Mouse (Mus musculus) gastrocnemius, postnatal 36 days (tissue): ENCODE measurements around the gene Hrasls. TPM values are rescaled to one million over a fixed set of nuclear protein-coding genes. Genes with fewer than 3 reads are reported as not detected.

Source experiments
- DNase-seq, 2 experiments: peaks; one replicate each; pipeline ENCODE4 v3.0.0; 2022
- intact Hi-C: fragments of 180-260 bp; cut with DNase I; formaldehyde crosslinking; loops from one replicate; pipeline ENCODE4 v1.15.1; 2025
- long read RNA-seq, 2 experiments: library from polyadenylated mRNA; stranded (forward); transcript quantifications; one replicate each; pipeline ENCODE4 v2.0.0; 2021
- total RNA-seq, 2 experiments: library from RNA; stranded (reverse); gene quantifications; 2 replicates each; pipeline ENCODE4 v1.2.3; 2021

The Hrasls gene
- total RNA-seq: 10 to 100 TPM; 51.3 to 61.6 TPM
- long read RNA-seq, experiment 1, transcript Hrasls-201 (4 exons, 2,916 nt): major isoform, 35 of 104 reads
- long read RNA-seq, experiment 1, transcript Hrasls-204 (4 exons, 854 nt): minor isoform, 32 of 104 reads
- long read RNA-seq, experiment 1, partial matches to known transcripts: 14 of 104 reads
- long read RNA-seq, experiment 1, other reads (novel, unspliced or antisense): 19 of 104 reads
- long read RNA-seq, experiment 2, transcript Hrasls-202 (3 exons, 412 nt): minor isoform, 7 of 121 reads
- long read RNA-seq, experiment 2, transcript Hrasls-201 (4 exons, 2,916 nt): major isoform, 49 of 121 reads
- long read RNA-seq, experiment 2, transcript Hrasls-204 (4 exons, 854 nt): minor isoform, 35 of 121 reads
- long read RNA-seq, experiment 2, partial matches to known transcripts: 4 of 121 reads
- long read RNA-seq, experiment 2, other reads (novel, unspliced or antisense): 26 of 121 reads

DNA sequence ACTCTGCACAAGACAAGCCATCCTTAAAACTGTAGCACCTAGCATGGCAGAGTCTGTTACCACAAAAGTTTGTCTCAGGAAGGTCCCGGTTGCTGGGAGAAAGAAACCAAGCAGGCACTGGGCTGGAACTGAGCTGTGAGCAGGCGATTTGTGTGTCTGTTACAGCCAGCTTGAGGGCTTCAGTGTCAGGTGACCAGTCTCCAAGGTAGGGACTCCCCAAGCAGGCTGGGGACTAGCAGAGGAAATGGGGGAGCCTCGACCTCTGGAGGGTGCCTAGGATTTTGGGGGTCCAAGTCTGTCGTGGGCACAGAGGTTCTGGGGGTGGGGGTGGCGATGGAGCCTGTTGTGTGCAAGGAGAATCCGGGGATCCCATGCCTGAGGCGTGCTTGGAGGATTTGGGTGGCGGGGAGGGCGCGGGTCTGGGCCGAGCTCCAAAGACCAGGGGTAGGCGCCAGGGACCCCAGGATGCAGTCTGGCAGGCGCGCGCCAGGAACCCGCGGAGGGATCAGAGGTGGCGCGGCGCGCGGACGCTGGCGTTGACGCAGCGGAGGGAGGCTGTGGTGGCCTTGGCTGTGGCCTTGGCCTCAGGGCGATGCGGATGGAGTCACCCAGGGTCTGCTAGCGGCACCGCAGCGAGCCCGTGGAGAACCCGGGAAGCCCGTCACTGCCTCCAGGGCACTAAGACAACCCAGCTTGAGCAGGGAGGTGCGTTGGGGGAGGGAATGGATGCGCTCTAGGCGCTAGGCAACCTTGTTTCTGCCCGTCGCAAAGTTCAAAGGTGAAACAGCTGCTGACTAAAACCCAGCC, at the start of gene Hrasls:
Hrasls (plus strand) TSS at position 91 of the 807 bp plus-strand sequence.
- intact Hi-C loops: no loop called here
- DNase-seq: peak; percentile 50 to 64

DNA sequence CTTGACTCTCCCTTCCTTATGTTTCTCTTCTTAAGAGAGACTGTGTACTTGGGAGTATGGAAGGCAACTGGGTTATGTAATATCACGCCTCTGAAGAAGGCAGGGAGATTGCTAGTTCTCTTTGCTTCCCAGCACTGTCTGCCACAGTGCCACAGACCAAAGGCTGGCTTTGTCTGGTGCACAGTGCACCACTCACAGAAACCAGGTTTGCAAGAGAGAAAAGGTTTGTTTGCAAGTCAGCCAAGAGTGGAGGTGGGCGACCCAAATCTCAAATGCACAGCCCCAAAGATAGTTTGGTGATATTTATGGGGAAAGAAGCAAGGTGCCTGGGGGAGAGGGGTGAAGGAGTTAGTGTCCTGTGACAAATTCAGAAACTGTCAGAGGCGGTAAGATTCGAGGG, 47.2 kb upstream of the Hrasls start:
- no peak for DNase-seq
- intact Hi-C loops: no loop called here

DNA sequence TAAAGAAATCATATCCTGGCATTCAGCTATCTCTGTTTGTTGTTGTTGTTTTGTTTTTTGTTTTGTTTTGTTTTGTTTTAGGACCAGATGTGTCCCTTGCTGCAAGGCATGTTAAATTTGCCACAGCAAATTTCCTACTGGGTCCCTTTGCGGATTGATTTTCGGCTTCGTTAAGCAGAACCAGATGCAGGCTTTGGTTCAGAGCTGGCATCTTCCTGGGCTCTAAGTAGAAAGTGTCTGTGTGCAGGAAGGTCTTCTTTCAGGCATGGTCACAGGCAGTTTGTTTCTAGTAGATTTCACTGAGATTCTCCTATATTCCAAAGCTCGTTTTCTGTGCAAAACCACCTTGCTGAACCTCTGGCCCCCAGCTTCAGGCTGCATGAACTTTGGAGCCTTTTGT, 42.4 kb upstream of the Hrasls start:
- no peak for DNase-seq
- intact Hi-C loops: no loop called here

DNA sequence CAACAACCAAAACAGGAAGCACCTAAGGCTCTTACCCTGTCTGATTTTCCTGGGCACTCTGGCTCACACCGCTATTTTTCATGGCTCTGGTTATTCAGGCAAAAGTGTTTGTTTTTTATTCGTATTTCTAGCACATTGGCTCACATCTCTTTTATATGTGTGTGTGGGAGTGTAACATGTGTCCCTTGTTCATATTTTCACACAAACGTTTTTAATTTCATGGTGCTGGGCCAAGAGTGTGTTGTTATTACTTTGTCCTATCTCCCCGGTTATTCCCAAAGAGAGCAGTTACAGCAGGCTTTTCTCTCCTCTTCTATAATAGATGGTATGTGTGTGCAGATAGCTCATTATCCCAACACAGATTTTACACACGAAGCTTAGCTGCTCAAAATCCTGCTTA, 37.8 kb upstream of the Hrasls start:
- DNase-seq: no peak
- intact Hi-C loops: no loop called here

DNA sequence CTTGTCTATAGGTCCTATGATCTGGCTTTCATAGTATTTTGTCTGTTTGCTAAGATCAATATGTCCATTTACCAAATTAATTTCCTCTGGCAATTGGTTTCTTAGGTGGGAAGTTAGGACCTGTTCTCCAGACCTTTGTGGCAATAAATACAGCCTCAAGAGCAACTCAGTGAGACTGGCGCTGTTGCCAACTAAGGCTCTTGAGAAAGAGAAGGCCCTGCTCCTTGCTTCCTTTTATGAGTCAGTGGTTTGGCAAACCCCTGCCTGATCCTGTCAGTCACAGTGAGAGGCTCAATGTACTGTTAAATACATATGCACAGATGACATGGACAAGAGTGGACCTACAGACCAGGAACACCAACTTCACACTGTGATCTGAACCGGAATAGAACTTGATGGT, 36.3 kb upstream of the Hrasls start:
- intact Hi-C loops: no loop called here
- no peak for DNase-seq

DNA sequence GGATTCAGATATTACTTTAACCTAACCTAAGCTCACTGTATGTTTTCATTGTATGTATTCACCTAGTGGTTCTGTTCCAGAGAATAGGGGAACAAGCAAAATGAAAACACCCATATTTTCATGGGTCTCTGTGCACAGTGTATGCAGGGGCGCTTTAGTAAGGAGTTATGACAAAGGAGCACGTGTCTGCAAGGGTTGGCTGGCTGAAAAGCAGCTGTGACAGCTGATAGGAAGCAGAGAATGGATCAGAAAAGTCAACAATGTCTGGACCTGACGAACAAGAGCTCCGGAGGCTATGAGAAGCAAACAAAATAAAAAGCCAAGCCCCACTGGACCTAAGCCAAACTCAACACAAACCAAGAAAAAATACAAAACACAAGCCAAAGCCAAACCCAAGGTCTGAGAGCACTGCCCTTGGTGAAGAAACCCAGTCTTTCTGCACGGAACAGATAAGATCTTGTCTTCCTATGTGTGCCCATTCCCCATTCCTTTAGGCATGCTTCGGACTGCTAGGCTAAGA, 34.6 kb upstream of the Hrasls start:
- intact Hi-C loops: no loop called here
- no peak for DNase-seq

DNA sequence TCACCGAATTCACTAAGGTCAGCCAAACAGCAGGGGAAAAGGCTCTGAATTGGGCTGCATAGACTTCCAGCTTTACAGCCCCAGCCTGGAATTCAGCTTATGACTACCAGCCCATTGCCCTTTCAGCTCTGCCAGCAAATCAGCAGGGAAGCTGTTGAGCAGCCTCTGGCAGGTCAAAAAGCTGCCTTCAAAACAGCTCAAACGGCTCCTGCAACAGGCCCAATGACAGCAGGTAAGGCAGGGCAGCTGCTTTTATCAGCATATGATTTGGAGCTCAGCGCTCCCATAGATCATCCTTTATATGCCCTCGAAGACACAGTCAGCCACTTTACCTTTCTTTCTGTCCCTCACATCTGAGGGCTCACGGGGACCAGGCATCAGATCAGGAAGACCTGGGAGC, 16.6 kb upstream of the Hrasls start:
- intact Hi-C loops: no loop called here
- no peak for DNase-seq

DNA sequence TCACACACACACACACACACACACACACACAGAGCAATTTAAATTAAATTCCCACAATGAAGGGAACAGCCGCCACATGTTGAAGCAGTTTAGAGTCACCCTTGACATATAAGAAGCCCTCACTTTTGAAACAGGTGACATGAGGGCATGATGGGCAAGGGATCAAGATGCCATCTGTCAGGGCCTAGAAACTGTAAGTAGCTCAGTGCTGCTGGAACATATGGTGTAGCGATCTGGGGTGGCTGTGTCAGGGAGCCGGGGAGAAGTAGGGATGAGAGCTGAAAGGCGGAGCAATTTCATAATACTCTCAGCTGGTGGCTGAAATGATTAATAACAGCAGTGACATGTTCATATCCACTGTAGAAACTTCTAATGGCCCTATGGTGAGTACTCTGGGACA, 15.5 kb upstream of the Hrasls start:
- intact Hi-C loops: no loop called here
- no peak for DNase-seq

DNA sequence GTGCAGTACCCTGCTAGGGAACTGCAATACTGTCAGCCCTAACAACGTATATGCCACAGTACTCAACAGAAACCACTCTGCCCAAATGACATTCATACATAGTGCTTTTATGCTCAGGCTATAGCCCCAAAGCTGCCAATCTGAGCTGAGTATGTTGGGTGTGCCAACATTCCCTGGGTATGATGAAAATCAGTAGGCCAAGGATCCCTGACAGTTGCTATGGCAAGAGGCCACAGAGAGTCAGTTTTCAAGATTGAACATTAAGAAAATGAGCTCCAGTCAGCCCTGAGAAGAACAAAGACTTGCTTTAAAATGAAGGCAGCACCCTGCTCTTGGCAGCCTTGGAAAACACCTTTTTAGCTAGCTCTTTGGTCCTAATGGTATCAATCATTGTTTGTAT, 14.3 kb upstream of the Hrasls start:
- DNase-seq: no peak
- intact Hi-C loops: no loop called here

DNA sequence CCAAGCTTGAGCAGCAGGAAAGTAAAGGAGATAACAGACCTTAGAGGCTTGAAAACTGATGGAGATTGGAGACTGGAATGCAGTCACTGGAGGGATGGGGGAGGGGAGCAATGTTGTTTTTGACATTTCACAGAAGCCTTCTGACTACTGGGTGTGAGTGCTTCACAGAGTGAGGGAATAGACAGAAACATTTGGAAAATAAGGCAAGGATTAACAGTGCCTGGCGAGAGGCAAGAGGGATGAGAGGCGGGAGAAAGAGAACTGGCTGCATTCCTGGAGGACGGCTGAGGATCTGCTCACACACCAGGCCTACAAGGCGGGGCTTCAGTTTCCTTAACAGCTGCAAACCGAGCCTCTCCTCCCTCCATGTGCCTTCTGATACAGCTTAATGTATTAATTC, 11.0 kb upstream of the Hrasls start:
- intact Hi-C loops: no loop called here
- DNase-seq: peak in 1 of 2 experiments; percentile 31

DNA sequence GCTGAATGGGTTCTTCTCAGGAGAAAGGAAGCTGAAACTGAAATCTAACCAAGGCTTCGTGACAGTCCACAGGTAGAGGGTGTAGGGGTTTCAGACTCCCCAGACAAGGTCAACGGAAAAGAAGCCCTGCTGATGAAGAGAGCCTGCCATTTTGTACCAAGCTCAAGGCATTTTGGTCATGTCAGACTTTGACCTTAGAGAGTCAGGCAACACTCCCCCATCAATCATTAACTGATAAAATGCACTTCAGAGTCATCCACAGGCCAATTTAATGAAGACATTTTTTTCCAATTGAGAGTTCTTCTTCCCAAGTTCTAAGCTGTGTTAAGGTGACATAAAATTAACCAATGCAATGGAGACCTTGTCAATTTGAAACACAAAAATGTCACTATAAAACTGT, 8.3 kb upstream of the Hrasls start:
- intact Hi-C loops: no loop called here

DNA sequence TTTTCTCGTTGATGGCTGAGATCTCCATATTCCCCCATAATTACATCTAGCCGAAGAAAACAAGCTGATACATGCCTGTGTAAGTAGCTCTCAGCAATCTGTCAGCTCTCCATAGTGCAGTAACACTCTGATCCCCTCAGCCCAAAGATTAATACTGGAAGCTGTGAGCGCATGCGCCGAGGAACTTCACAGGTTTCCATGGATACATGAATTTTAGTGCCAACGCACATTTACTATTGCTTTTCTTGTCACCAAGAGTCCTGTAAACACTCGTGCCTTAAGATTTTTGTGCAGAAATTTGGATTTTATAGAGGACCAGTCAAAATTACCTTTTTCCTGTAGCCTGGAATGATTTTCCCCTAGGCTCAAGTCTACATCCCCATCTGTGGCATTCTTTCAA, 4.6 kb upstream of the Hrasls start:
- DNase-seq: no peak
- intact Hi-C loops: no loop called here

More for the DNA sequence above, 8.3 kb upstream of the Hrasls start:
- DNase-seq: no peak

DNA sequence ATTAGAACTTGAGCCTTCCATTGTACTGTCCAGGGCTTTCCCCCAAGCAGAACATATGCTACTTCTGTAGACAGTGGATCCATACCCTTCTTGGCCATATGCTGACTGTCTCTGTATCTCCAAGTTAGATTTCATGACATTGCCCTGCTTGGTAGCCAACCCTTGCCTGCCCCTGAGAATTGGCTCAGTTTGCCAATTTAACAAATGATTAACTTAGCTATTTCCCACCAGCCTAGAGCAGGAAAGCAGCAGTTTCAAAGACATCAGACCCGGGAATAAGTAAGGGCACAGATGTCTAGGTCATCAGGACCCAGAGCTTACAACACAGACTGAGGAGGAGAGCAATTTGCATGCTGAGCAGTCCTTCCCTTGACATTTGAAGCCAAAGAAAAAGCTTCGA, 3.9 kb upstream of the Hrasls start:
- DNase-seq: no peak
- intact Hi-C loops: no loop called here

DNA sequence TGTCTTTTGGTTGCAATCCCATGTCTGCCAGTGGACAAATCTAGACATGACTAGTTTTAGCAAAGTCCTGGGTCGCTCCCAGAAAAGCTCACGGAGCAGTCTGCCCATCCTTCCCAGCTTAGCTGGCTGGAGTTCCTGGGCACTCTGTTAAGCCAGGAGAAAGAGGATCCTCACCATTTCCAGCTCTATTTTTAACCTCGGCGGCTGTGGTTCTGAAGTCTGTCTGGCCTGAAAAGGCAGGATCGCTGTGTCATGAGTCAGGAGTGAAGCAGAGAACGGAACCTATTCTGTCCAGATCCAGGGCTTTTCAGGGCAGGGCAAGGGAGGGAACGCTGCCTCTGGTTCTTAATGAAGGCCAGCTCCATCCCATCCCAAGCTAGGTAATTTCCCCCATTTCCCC, 654 bp upstream of the Hrasls start:
- peak; percentile 32 to 60 for DNase-seq
- intact Hi-C loops: no loop called here

DNA sequence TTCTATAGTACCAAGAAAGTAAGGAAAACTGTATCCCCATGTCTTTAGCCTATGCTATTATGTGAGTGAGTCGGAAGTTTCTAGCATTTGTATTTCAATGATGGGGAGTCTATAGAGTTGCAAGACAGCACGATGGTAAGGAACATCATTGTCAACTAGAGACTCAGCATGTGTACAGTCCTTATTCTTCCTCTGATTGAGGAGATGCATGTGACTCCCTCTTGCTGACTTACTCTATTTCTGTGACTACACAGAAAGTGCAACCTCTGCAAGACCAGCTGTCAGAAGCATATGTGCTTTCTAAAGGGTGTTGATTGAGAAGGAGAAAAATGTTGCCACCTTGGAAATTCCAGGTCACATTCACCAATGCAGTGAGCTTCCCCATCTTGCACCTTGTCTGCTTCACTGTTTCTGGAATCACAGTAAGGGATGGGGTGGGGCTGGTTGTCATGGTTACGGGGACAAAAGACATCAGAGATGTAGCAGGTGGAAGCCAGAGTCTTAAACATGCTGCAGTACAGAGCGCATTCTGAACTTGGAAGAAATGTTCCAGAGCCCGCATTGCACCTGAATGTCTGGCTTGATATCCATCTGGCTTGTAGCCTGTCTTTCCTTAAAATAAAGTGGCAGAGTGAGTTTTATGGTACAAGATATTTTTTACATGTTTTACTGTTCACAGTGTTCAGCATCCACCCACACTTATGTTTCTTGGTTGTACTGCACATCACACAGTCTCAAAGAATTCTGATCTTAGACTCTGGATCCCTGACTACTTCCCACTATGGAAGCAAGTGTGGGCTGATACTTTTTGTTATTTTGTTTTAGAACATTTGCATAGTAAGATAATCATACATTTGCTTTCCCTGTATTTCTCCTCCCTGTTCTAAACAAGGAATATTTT, 7.2 kb downstream of the Hrasls start:
- DNase-seq: no peak
- intact Hi-C loops: no loop called here

DNA sequence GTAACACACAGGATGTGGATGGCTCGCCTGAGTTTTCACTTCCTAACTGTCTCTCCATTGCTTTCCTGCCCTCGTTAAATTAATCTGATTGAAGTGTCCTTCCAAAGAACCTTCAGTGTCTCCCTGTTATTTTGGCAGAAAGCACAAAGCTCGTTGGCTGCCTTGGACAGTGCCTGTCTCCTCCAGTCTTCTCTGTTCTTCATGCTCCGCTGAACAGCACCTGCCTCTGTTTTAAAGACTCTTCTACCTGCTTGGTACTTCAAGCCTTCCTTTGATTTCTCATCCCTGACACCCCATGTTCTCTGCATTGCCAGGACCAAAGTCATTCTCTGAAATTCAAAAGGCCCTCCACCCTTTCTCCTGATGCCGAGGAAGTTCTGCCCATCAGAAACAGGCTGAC, 26.5 kb downstream of the Hrasls start:
- intact Hi-C loops: loop anchor here (1.0 kb wide), 1 partner anchor 13 kb away; no protein-coding TSS in a partner anchor
- DNase-seq: no peak

DNA sequence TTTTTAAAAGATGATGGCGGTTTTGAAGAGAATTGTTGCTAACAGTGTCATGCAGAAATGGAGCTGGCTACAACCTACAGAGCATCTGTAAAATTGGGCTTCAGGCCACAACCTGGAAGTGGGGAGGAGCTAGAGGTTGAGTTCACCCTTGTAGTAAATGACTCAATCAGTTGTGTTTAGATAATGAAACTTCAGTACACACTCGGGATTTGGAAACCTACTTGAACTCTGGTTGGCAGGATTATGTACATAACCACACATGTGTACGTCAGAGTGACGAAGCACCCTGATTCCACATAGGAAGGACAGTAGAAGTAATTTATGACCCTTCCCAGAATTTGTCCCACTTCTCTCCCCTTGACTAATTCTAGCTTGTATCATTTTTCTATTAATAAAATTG, 44.8 kb downstream of the Hrasls start:
- intact Hi-C loops: no loop called here
- DNase-seq: no peak
